Mouse (Mus musculus) frontal cortex, postnatal 36 days (tissue): ENCODE data around the gene Myl4.
"Not testable (repeated sequence)": the region's sequence is repeated elsewhere in the genome, so short reads cannot be mapped to it uniquely, and the experiment has no call there.

Experiments used
- DNase-seq, 2 experiments: peaks; one replicate each; pipeline ENCODE4 v3.0.0; 2022; ENCODE audit warnings: low spot score in 2 of 2

Gene Myl4

DNA sequence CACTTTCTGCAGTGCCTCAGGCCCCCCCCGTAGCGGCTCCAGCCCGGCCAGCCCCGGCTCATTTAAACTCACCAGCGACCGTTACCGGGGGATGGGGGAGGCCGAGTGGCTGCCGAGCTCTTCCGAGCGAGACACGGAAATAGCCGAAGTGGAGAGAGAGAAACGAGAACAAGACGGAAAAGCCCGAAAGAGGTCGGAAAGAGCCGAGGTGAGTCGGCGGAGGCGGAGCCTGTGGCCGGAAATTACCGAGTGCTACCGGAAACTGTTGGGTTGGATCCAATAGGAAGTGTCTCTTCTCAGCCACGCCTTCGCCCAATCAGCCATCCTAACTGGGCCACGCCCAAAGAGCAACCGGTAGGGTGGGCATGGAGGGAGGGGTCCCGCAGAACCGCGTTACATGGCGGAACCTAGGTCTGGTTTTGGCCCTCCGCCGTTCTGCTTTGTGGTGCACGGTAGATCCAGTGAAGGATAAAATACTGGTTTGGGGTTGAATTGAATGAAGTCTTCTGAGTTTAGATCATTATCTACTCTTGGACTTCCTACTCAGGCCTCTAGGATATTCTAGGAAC, at the start of gene Myl4, which contains the start of gene Cdc27:
TSS of gene Myl4 (plus strand) at position 258 of the 569 bp plus-strand sequence.
TSS of gene Cdc27 (minus strand) at position 215 of the 569 bp plus-strand sequence.
- peak; percentile 100 for DNase-seq

DNA sequence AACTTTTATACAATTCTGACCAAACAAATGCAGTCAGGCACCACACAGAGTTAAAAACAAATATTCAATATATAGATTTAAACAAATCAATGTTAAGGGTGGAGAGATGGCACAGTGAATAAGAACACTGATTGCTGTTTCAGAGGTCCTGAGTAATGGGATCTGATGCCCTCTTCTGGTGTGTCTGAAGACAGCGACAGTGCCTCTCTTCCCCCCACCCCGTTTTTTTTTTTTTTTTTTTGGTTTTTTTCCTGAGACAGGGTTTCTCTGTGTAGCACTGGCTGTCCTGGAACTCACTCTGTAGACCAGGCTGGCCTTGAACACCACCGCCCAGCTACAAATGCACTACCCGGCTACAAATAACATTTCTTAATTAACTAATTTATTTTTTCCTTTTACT, 42.0 kb upstream of the Myl4 start:
- no peak for DNase-seq

DNA sequence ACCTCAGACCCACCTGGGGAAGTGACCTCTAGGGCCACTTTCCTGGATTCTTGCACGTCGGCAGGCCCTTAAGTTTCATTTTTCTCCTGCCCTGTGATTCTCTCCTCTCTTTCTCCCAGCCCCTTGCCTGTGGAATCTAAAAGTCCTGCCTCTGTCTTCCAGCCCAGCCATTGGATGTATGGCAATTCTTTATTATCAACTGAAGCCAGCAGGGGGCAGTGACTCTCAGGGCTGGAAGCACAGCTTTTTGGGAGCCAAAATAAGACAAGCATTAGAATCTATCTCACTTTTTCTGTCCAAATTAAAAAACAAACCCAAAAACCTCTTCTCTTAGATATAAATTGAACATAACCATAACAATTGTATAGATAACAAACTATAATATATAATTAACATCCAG, 39.9 kb upstream of the Myl4 start:
- DNase-seq: no peak

GRCm38 (mm10) chr11:104512436-104512835, 38.0 kb upstream of the Myl4 start:
- no peak for DNase-seq

- DNase-seq: no peak
Measured at GRCm38 (mm10) chr11:104525935-104526334, 24.5 kb upstream of the Myl4 start.

DNA sequence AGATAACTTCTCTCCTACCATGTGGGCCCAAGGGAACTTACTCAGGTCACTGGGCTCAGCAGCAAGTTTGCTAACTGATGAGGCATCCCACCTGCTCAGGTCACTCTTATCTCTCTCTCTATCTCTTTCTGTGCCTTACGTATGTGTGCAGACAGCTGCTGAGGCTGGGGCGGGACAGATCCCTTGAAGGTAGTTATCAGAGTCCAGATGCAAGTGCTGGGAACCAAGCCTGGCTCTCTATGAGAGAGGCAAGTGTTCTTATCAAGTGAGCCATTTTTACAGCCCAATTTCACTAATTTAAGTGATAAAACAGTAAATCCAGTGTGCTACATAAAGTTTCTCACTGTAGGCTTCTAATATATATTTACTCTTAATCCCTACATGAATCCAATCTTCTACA, 13.6 kb upstream of the Myl4 start:
- DNase-seq: no peak

- no peak for DNase-seq
Measured at GRCm38 (mm10) chr11:104537945-104538555, 12.4 kb upstream of the Myl4 start.

DNA sequence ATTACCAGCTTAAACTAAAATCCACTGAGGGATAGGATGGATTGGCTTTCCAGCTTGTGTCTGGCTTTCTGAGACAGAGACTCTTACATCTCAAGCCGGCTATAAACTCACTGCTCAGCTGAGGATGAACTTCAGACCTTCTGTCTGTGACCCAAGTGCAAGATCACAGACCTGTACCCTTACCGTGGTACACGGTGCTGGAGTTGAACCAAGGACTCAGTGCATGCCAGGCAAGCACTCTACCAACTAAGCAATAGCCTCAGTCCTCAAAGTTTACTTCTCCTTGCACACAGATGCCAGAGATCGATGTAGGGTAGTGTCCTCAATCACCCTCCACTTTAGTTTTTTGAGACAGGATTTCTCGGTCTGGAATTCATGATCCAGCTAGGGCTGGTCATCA, 10.7 kb upstream of the Myl4 start:
- no peak for DNase-seq

DNA sequence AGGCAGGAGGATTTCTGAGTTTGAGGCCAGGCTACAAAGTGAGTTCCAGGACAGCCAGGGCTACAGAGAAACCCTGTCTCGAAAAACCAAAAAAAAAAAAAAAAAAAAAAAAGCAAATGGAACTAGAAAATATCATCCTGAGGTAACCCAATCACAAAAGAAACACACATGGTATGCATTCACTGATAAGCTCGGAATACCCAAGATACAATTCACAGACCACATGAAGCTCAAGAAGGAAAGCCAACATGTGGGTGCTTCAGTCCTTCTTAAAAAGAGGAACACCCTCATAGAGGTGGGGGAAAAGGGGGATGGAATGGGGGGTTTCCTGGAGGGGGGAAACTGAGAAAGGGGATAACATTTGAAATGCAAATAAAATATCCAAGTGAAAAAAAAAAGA, 7.1 kb upstream of the Myl4 start:
- not testable (repeated sequence) for DNase-seq

GRCm38 (mm10) chr11:104544507-104544906, 6.0 kb upstream of the Myl4 start:
- DNase-seq: no peak

DNA sequence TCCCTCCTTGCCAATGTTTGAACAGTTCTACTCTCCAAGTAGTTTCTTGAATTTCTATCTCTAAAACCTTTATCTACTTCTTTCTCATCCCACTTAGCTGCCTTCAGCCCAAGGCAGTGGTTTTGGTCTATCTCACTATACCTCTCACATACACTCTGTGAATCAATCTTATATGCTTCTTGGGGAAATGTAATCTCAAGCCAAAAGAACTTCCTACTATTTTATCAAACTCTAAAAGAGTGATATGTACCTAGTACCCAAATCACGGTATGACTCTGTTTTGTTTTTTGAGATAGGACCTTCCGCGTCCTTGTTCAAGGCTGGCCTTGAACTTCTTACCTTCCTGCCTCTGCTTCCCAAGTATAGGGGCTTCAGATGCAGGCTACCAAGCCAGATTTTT, 3.0 kb upstream of the Myl4 start:
- no peak for DNase-seq

GRCm38 (mm10) chr11:104549438-104550405, 741 bp upstream of the Myl4 start:
- DNase-seq: no peak

- DNase-seq: no peak
Measured at GRCm38 (mm10) chr11:104558065-104558464, 7.6 kb downstream of the Myl4 start.

DNA sequence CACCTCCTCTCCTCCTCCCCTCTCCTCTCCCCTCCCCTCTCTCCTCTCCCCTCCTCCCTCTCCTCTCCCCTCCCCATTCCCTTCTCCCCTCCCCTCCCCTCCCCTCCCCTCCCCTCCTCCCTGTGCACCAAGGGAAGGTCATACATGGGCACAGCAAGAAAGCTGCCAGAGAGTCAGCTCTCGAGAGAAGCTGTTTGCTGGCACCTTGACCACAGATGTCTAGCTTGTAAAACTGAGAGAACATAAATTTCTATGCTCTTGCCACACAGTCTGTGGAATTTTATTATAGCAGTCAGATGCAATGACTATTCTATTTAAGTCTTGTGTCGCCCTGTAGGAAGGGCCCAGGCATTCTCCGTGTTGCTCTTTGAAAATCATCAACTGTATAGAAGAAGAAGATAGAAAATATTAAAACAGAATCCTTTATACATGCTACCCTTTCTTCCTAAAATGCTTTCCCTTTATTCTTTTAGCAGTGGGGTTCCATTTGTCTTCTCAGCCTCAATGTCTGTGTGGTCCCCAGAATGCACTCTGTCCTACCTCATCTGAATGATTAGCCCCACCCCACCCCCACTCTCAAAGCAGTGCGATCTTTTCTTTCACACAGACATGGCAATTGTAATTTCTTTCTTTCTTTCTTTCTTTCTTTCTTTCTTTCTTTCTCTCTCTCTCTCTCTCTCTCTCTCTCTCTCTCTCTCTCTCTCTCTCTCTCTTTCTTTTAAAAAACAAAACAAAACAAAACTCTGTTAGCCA, 8.4 kb downstream of the Myl4 start:
- DNase-seq: peak in 1 of 2 experiments; percentile 52

GRCm38 (mm10) chr11:104560971-104561370, 10.5 kb downstream of the Myl4 start:
- DNase-seq: no peak

DNA sequence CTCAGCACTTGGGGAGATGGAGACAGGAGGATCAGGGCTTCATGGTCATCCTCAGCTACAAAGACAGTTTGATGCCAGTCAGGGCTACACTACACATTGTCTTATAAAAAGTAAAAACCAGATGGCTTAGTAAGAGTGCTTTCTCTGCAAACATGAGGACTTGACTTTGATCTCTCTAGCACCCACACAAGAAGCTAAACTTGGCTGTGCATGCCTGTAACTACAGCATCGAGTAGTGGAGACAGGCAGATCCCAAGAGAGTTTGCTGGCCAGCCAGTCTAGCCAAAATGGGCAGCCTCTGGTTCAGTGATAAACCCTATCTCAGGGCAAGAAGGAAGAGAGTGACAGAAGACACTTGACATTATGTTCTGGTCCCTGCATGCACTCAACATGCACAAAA, 13.0 kb downstream of the Myl4 start:
- peak in 1 of 2 experiments; percentile 66 for DNase-seq

DNA sequence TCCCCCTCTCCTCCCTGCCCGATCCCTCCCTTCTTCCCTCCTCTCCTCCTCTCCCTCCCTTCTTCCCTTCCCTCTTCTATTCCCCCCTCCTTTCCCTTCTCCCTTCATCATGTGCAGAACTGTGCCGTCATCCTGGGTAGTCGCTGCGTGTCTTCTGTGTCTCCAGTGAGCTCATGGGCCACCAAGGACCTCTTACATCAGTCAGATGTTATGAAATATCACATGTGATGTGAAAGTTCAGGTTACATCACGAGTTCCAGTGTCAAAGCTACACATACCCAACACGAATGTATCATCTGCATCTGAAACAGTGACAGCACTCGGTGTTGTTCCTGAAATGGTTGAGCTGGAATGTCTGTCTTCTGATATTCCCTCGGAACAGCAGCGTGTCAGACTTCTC, 14.7 kb downstream of the Myl4 start:
- no peak for DNase-seq

GRCm38 (mm10) chr11:104566097-104566496, 15.6 kb downstream of the Myl4 start:
- peak in 1 of 2 experiments; percentile 40 for DNase-seq

DNA sequence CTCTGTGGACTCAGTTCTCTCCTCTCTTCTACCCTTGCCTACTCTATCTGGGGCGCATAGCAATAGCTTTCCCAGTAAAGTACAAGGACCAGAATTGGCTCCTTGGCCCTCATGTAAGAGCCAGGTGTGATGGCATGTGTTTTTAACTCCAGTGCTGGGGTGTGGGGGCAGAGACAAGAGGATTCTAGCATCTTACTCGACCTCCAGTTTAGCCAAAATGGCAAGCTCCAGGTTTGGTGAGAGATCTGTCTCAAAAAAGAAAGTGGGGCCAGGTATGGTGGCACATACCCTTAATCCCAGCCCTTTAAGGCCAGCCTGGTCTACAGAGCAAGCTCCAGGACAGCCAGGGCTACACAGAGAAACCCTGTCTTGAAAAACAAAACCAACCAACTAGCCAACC, 16.3 kb downstream of the Myl4 start:
- no peak for DNase-seq

DNA sequence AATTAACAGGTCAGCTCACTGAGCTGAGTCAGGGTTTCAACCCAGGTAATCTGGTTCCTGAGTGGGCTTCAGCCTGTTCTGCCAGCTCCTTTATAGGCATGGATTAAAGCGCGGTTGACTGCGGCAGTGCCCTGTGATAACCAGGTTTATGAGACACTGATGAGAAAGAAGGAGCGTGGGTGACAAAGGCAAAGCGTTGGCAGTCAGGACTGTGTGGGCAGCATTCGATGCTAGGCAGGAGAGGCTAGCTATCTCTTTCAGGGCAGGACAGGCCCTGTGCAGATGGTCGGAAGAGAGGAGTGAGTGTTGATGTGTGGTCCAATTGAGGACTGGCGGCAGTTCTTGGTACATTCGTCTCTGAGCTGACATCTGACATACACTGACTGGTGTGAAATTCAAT, 17.3 kb downstream of the Myl4 start:
- DNase-seq: no peak

DNA sequence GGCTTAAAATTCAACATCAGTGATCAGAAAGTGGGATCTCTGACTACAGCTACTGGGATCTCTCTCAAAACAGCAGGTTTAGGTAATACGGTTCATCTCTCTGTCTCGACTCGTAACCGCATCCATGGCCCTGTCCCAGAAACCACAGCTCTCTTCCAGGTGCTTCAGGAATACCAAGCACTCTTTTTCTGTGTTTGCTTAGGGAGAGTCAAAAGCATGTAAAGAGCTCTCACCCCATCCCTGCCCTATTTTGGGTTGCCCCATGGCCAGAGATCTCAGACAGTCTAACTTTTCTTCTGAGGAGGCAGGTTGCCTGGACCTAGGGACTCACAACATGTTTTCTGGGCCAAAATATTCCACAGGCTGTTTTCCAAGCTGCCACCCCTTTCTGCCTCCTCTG, 17.9 kb downstream of the Myl4 start:
- no peak for DNase-seq

DNA sequence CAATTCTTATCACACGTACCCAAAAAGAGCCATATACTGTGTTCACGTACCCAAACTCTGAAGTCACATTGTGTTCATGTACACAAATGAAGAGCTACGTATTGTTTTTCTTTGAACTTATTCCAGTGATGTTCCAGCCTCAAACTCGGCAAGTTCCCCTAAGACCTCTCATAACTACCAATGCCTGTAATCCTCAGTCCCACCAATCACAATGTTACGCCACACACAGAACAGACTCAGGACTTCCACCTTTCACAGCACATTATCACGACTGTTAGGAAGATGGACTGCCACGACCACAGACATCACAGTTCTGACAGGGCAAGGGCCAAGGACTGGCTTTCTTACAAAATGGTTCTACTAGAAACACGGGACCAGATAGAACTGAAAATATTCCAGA, 20.1 kb downstream of the Myl4 start:
- not testable (repeated sequence) for DNase-seq
